Mouse (Mus musculus): Measurements from ENCODE around the gene Slc25a30. TPM values are rescaled to one million over a fixed set of nuclear protein-coding genes. Genes with fewer than 3 reads are reported as not detected.

Slc25a30 gene
- polyA plus RNA-seq, 1 experiment = 73.3 TPM

DNA sequence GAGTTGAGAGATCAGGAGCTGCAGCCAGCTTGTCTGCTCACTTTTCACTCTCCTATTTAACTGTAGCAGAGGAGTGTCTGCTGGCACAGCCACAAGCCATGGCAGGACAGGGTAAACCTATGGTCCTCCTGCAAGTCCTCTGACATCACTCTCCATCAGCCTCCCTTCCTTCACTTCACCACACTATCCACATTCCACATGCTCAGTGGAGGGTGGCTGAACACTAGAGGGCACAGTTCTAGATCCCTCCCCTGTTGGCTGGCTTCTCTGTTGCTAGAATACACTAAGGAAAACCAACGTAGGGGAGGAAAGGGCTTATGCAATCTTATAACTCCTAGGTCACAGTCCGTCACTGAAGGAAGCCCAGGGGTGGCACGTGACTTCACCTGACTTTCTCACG, 59.8 kb downstream of the Slc25a30 start:
- H3K4me1 ChIP-seq (ENCODE audit: control insufficient read depth, insufficient read depth, low read length) = no peaks in the 10 kb centered on the region
- no peaks in the 10 kb centered on the region for H3K9me3 ChIP-seq (replicated peaks; ENCODE audit: control insufficient read depth, insufficient read depth, low read length, poor library complexity, severe bottlenecking)
- TF ChIP-seq EP300 (IDR thresholded peaks at IDR 0.05; ENCODE audit: insufficient read depth, low read depth, low read length) (no peak), CTCF (IDR thresholded peaks at IDR 0.05; ENCODE audit: low read depth, low read length) (peak; percentile 39)
- H3K27me3 ChIP-seq (ENCODE audit: control insufficient read depth, insufficient read depth, low read length, poor library complexity, severe bottlenecking) = no peaks in the 10 kb centered on the region
- H3K27ac ChIP-seq (ENCODE audit: insufficient read depth, low read length) = no peak overlapping the region
- peaks cover 22% of the 10 kb centered on the region for H3K36me3 ChIP-seq (ENCODE audit: control insufficient read depth, insufficient read depth, low read length, poor library complexity, severe bottlenecking)
- no peak overlapping the region for H3K9ac ChIP-seq (ENCODE audit: low read depth, poor library complexity, severe bottlenecking)
- no peak overlapping the region for H3K4me3 ChIP-seq (ENCODE audit: low read depth, low read length)

DNA sequence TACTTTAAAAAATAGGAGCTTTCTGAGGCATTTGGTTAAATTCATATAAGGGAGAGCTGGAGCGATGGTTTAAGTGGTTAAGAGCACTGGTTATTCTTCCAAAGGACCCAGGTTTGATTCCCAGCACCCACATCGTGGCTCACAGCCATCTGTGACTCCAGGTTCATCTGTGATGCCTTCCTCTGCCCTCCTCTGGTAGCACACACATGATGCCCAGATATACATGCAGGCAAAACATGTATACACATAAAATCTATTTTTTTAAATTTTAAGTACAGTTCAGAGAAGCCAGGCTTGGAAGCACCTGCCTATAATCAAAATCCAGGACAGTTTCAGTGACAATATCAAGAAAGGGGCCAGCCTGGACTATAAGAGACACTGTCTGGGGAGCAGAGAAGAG, 64.0 kb downstream of the Slc25a30 start:
- TF ChIP-seq POLR2A (IDR thresholded peaks at IDR 0.05; ENCODE audit: insufficient read depth, low read length) (no peak), CTCF (IDR thresholded peaks at IDR 0.05; ENCODE audit: low read depth, low read length) (no peak), EP300 (IDR thresholded peaks at IDR 0.05; ENCODE audit: insufficient read depth, low read depth, low read length) (no peak)
- Histone ChIP-seq H3K27me3 (ENCODE audit: control insufficient read depth, insufficient read depth, low read length, poor library complexity, severe bottlenecking) (no peaks in the 10 kb centered on the region), H3K4me1 (ENCODE audit: control insufficient read depth, insufficient read depth, low read length) (no peaks in the 10 kb centered on the region), H3K9me3 (replicated peaks; ENCODE audit: control insufficient read depth, insufficient read depth, low read length, poor library complexity, severe bottlenecking) (no peaks in the 10 kb centered on the region), H3K27ac (ENCODE audit: insufficient read depth, low read length) (no peak overlapping the region), H3K4me3 (ENCODE audit: low read depth, low read length) (no peak overlapping the region), H3K9ac (ENCODE audit: low read depth, poor library complexity, severe bottlenecking) (no peak overlapping the region), H3K36me3 (ENCODE audit: control insufficient read depth, insufficient read depth, low read length, poor library complexity, severe bottlenecking) (peaks cover 25% of the 10 kb centered on the region)

DNA sequence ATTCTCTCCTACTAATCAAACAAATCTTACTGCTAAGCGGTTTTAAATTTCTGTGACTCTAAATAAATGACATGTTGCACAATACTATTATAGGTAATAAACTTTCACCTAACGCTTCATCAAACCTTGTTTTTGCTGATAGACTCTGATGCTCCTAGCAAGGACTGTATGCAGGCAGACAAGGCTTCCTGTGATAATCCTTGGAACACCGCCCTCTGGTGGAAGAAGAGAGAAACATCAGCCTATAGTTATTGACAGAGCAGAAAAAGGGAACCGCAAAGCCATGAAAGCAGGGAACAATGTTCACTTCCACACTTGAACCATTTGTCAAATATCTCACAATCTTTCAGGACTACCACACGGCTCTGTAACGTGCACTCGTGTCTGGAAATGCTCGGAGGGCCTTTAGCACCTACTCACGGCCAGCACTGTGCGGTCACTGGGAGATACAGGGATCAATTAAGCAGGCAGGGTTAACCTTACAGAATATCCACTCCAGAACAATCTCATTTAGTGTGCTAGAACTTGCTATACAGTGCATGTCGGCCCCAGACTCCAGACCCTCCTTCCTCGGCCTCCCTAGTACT, 64.8 kb downstream of the Slc25a30 start:
- Histone ChIP-seq H3K9me3 (replicated peaks; ENCODE audit: control insufficient read depth, insufficient read depth, low read length, poor library complexity, severe bottlenecking) (no peaks in the 10 kb centered on the region), H3K27me3 (ENCODE audit: control insufficient read depth, insufficient read depth, low read length, poor library complexity, severe bottlenecking) (no peaks in the 10 kb centered on the region), H3K9ac (ENCODE audit: low read depth, poor library complexity, severe bottlenecking) (no peak overlapping the region), H3K36me3 (ENCODE audit: control insufficient read depth, insufficient read depth, low read length, poor library complexity, severe bottlenecking) (peaks cover 20% of the 10 kb centered on the region), H3K4me1 (ENCODE audit: control insufficient read depth, insufficient read depth, low read length) (no peaks in the 10 kb centered on the region), H3K27ac (ENCODE audit: insufficient read depth, low read length) (no peak overlapping the region), H3K4me3 (ENCODE audit: low read depth, low read length) (no peak overlapping the region)
- no peak for TF ChIP-seq EP300 (IDR thresholded peaks at IDR 0.05; ENCODE audit: insufficient read depth, low read depth, low read length)
- TF ChIP-seq CTCF (IDR thresholded peaks at IDR 0.05; ENCODE audit: low read depth, low read length) = peak; percentile 19
- no peak for TF ChIP-seq POLR2A (IDR thresholded peaks at IDR 0.05; ENCODE audit: insufficient read depth, low read length)

DNA sequence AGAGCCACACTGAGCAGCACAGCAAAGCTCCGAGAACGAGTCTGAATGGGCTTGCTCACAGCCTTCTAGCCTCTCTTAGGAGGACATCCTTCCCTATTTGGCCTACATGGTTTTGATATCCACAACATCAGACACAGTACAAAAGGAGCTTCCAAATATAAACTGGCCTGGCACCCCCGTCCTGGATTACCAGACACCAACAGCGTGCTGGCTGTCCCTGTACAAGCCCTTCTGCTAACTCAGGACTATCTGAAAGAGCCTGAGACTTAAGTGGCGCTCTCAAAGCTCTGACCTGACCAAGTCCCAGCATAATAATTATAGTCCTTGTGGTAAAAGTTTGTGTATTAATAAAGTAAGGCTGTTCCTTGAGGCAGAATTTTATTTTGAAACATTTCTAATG, 66.7 kb downstream of the Slc25a30 start:
- Histone ChIP-seq H3K4me3 (ENCODE audit: low read depth, low read length) (no peak overlapping the region), H3K36me3 (ENCODE audit: control insufficient read depth, insufficient read depth, low read length, poor library complexity, severe bottlenecking) (peaks cover 22% of the 10 kb centered on the region), H3K4me1 (ENCODE audit: control insufficient read depth, insufficient read depth, low read length) (no peaks in the 10 kb centered on the region), H3K27ac (ENCODE audit: insufficient read depth, low read length) (no peak overlapping the region), H3K9me3 (replicated peaks; ENCODE audit: control insufficient read depth, insufficient read depth, low read length, poor library complexity, severe bottlenecking) (no peaks in the 10 kb centered on the region), H3K9ac (ENCODE audit: low read depth, poor library complexity, severe bottlenecking) (no peak overlapping the region), H3K27me3 (ENCODE audit: control insufficient read depth, insufficient read depth, low read length, poor library complexity, severe bottlenecking) (no peaks in the 10 kb centered on the region)
- no peak for TF ChIP-seq EP300 (IDR thresholded peaks at IDR 0.05; ENCODE audit: insufficient read depth, low read depth, low read length)
- no peak for TF ChIP-seq POLR2A (IDR thresholded peaks at IDR 0.05; ENCODE audit: insufficient read depth, low read length)
- no peak for TF ChIP-seq CTCF (IDR thresholded peaks at IDR 0.05; ENCODE audit: low read depth, low read length)

DNA sequence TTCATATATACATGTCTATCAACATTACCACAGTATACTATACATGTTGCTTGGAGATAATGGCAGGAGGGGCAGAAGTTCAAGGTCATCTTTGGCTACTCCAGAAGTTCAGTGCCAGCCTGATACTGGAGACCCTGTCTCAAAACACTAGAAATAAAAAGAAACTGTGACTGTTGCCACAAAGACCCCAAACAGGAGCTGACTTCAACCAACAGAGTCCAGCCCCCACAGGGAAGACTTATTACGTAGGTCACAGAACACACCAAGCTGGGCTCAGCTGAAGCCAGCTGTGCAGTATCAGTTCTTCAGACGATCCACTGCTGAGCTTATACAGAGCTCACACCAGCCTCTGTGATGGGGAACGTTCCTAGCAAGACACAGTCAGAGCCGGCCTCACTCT, 70.4 kb downstream of the Slc25a30 start:
- H3K36me3 ChIP-seq (ENCODE audit: control insufficient read depth, insufficient read depth, low read length, poor library complexity, severe bottlenecking) = peaks cover 30% of the 10 kb centered on the region
- H3K9ac ChIP-seq (ENCODE audit: low read depth, poor library complexity, severe bottlenecking) = no peak overlapping the region
- H3K27ac ChIP-seq (ENCODE audit: insufficient read depth, low read length) = no peak overlapping the region
- no peak overlapping the region for H3K4me3 ChIP-seq (ENCODE audit: low read depth, low read length)
- no peaks in the 10 kb centered on the region for H3K27me3 ChIP-seq (ENCODE audit: control insufficient read depth, insufficient read depth, low read length, poor library complexity, severe bottlenecking)
- H3K9me3 ChIP-seq (replicated peaks; ENCODE audit: control insufficient read depth, insufficient read depth, low read length, poor library complexity, severe bottlenecking) = no peaks in the 10 kb centered on the region
- TF ChIP-seq POLR2A (IDR thresholded peaks at IDR 0.05; ENCODE audit: insufficient read depth, low read length) (no peak), EP300 (IDR thresholded peaks at IDR 0.05; ENCODE audit: insufficient read depth, low read depth, low read length) (no peak), CTCF (IDR thresholded peaks at IDR 0.05; ENCODE audit: low read depth, low read length) (no peak)
- H3K4me1 ChIP-seq (ENCODE audit: control insufficient read depth, insufficient read depth, low read length) = no peaks in the 10 kb centered on the region

DNA sequence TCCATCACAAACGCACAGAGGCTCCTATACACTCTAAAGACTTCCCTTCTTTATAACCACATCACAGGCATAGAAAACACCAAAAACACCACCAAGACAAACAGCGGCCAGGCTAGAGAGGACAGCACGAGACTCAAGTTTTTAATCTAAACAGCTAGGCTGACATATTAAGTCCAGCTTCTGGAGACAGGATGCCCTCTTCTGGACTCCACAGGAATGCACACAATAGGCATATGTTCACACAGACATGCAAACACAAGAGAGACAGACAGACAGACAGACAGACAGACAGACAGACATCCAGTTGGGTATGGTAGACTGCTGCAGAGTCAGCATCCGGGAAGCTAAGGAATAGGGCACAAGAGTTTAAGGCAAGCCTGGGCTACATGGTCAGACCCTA, 73.2 kb downstream of the Slc25a30 start:
- H3K9me3 ChIP-seq (replicated peaks; ENCODE audit: control insufficient read depth, insufficient read depth, low read length, poor library complexity, severe bottlenecking) = no peaks in the 10 kb centered on the region
- H3K4me3 ChIP-seq (ENCODE audit: low read depth, low read length) = no peak overlapping the region
- no peak overlapping the region for H3K9ac ChIP-seq (ENCODE audit: low read depth, poor library complexity, severe bottlenecking)
- H3K27me3 ChIP-seq (ENCODE audit: control insufficient read depth, insufficient read depth, low read length, poor library complexity, severe bottlenecking) = no peaks in the 10 kb centered on the region
- H3K27ac ChIP-seq (ENCODE audit: insufficient read depth, low read length) = no peak overlapping the region
- H3K4me1 ChIP-seq (ENCODE audit: control insufficient read depth, insufficient read depth, low read length) = no peaks in the 10 kb centered on the region
- peaks cover 27% of the 10 kb centered on the region for H3K36me3 ChIP-seq (ENCODE audit: control insufficient read depth, insufficient read depth, low read length, poor library complexity, severe bottlenecking)
- TF ChIP-seq POLR2A (IDR thresholded peaks at IDR 0.05; ENCODE audit: insufficient read depth, low read length) = no peak
